Mouse (Mus musculus) heart, adult 8-10 months (tissue): ENCODE results near the gene Zc3h12c. TPM values are rescaled to one million over a fixed set of nuclear protein-coding genes. Genes with fewer than 3 reads are reported as not detected.

Source experiments
- DNase-seq: peaks from one replicate; pipeline ENCODE4 v3.0.0; 2022; ENCODE audit warnings: low spot score
- total RNA-seq, 4 experiments: library from RNA; stranded (reverse); gene quantifications; 2 replicates each; pipeline ENCODE4 v1.2.4; 2022

Gene Zc3h12c
- 1 to 10 TPM; 8.2 to 9.2 (median 8.7) TPM for total RNA-seq

- DNase-seq, result peak; percentile 52
Measured at GRCm38 (mm10) chr9:52167863-52168685, at the start of gene Zc3h12c. Zc3h12c (minus strand) TSS chr9:52168572.

- no peak for DNase-seq
Measured at GRCm38 (mm10) chr9:52217636-52218035, 49.3 kb upstream of the Zc3h12c start.

GRCm38 (mm10) chr9:52215291-52215690, 46.9 kb upstream of the Zc3h12c start:
- DNase-seq, result no peak

- no peak for DNase-seq
Measured at GRCm38 (mm10) chr9:52212416-52212815, 44.0 kb upstream of the Zc3h12c start.

GRCm38 (mm10) chr9:52208510-52209030, 40.2 kb upstream of the Zc3h12c start:
- no peak for DNase-seq

GRCm38 (mm10) chr9:52203189-52203588, 34.8 kb upstream of the Zc3h12c start:
- DNase-seq, result no peak

- no peak for DNase-seq
Measured at GRCm38 (mm10) chr9:52200271-52200670, 31.9 kb upstream of the Zc3h12c start.

- DNase-seq, result no peak
Measured at GRCm38 (mm10) chr9:52195853-52196252, 27.5 kb upstream of the Zc3h12c start.

GRCm38 (mm10) chr9:52193851-52194250, 25.5 kb upstream of the Zc3h12c start:
- no peak for DNase-seq

GRCm38 (mm10) chr9:52190907-52191306, 22.5 kb upstream of the Zc3h12c start:
- no peak for DNase-seq

GRCm38 (mm10) chr9:52188106-52188505, 19.7 kb upstream of the Zc3h12c start:
- DNase-seq, result no peak

- no peak for DNase-seq
Measured at GRCm38 (mm10) chr9:52186296-52186941, 18.0 kb upstream of the Zc3h12c start.

GRCm38 (mm10) chr9:52181419-52181818, 13.0 kb upstream of the Zc3h12c start:
- DNase-seq, result no peak

- DNase-seq, result no peak
Measured at GRCm38 (mm10) chr9:52180851-52181250, 12.5 kb upstream of the Zc3h12c start.

GRCm38 (mm10) chr9:52175257-52175859, 7.0 kb upstream of the Zc3h12c start:
- no peak for DNase-seq

- no peak for DNase-seq
Measured at GRCm38 (mm10) chr9:52174671-52175111, 6.3 kb upstream of the Zc3h12c start.

GRCm38 (mm10) chr9:52173937-52174336, 5.6 kb upstream of the Zc3h12c start:
- no peak for DNase-seq

- DNase-seq, result no peak
Measured at GRCm38 (mm10) chr9:52172550-52172949, 4.2 kb upstream of the Zc3h12c start.

- DNase-seq, result no peak
Measured at GRCm38 (mm10) chr9:52170671-52171070, 2.3 kb upstream of the Zc3h12c start.

GRCm38 (mm10) chr9:52170131-52170530, 1.8 kb upstream of the Zc3h12c start:
- DNase-seq, result no peak

GRCm38 (mm10) chr9:52168686-52169270, 406 bp upstream of the Zc3h12c start:
- peak; percentile 75 for DNase-seq

- DNase-seq, result peak; percentile 24
Measured at GRCm38 (mm10) chr9:52167506-52167862, 888 bp downstream of the Zc3h12c start.
